Comparison of ENCODE assay signal across 19 mouse cellular contexts in the genomic region with DNA sequence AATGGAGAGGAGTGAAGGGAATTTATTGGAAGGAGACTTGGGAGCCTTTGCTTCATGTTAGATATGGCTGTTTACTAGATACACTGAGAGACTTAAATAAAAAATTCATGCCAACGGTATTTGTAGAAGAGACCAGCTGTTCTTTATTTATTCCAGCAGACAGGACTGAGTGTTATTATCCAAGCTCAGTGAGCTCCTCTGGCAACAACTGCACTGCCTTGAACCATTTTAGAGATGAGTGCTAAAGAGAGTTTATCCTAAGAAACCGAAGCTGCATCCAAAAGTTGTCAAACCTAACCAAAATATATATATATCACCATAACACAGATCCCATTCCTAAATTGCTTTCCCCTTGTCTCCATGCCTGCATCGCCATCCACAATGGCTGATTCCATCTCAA.
A peak's percentile ranks its signal among the peaks of the same experiment; 100 is the strongest.
DNase-seq lines count a peak whose midpoint lies in the region; ATAC-seq and TF ChIP-seq lines count a peak whose summit lies in the region.
"Had no signal": no experiment of that assay in that cellular context is flagged by ENCODE, and none has a peak within 500 bp of the region (broad histone marks: within the 10 kb centered on the region; RNA-seq: fewer than 3 reads in every experiment).

No protein-coding gene starts in this region.

- no peaks in the 10 kb centered on the region for H3K36me3 ChIP-seq in intestine, embryonic 14.5 days (ENCODE audit: control insufficient read depth, insufficient read depth, low read length)
- H3K36me3 ChIP-seq in intestine, postnatal 0 days (ENCODE audit: control insufficient read depth, insufficient read depth) = no peaks in the 10 kb centered on the region
- H3K36me3 ChIP-seq in lung, embryonic 15.5 days = no peaks in the 10 kb centered on the region
- H3K36me3 ChIP-seq in stomach, embryonic 15.5 days = no peaks in the 10 kb centered on the region
- H3K36me3 ChIP-seq: heart, embryonic 12.5 days had no signal

- no peaks in the 10 kb centered on the region for H3K9me3 ChIP-seq in intestine, embryonic 14.5 days (ENCODE audit: control insufficient read depth, low read length)
- H3K9me3 ChIP-seq in intestine, postnatal 0 days (ENCODE audit: control insufficient read depth) = no peaks in the 10 kb centered on the region
- H3K9me3 ChIP-seq in lung, embryonic 15.5 days = no peaks in the 10 kb centered on the region
- H3K9me3 ChIP-seq in stomach, embryonic 15.5 days = no peaks in the 10 kb centered on the region
- H3K9me3 ChIP-seq: embryonic facial prominence, embryonic 13.5 days; forebrain, embryonic 13.5 days; heart, embryonic 12.5 days had no signal

- ATAC-seq in intestine, embryonic 14.5 days (replicated peaks; ENCODE audit: low FRiP score, low TSS enrichment, low read depth) = no peak
- ATAC-seq in intestine, postnatal 0 days = no peak
- ATAC-seq in lung, embryonic 15.5 days (ENCODE audit: borderline replicate concordance, extremely low read depth, low FRiP score, low TSS enrichment) = no peak
- no peak for ATAC-seq in stomach, embryonic 15.5 days (ENCODE audit: insufficient read depth, low FRiP score, low read depth)
- ATAC-seq: activated CD4-positive, CD25-positive, alpha-beta regulatory T cell, adult 4 months; forebrain, embryonic 13.5 days; Patski had no signal

- H3K4me1 ChIP-seq in intestine, embryonic 14.5 days (replicated peaks; ENCODE audit: control insufficient read depth, insufficient read depth, low read length) = peaks cover 22% of the 10 kb centered on the region
- no peaks in the 10 kb centered on the region for H3K4me1 ChIP-seq in intestine, postnatal 0 days (replicated peaks; ENCODE audit: control insufficient read depth, insufficient read depth, low read length)
- H3K4me1 ChIP-seq in lung, embryonic 15.5 days = peaks cover 31% of the 10 kb centered on the region
- H3K4me1 ChIP-seq in stomach, embryonic 15.5 days = peaks cover 11% of the 10 kb centered on the region

- no peak for DNase-seq in intestine, embryonic 14.5 days (ENCODE audit: low spot score)
- DNase-seq in lung, postnatal 14 days = no peak
- peak; percentile 32 for DNase-seq in NIH3T3 (ENCODE audit: low read depth)
- DNase-seq in right cerebral cortex, postnatal 36 days (ENCODE audit: low spot score in 2 of 2) = no peak
- DNase-seq: adrenal gland, postnatal 14 days; cerebellum, adult 11-12 months; cerebellum, adult 9-10 months; cerebellum, postnatal 25 days; gastrocnemius, adult 2 months; gastrocnemius, postnatal 25 days; heart, postnatal 36 days had no signal

- H3K9ac ChIP-seq in intestine, embryonic 14.5 days (ENCODE audit: low read length) = no peak overlapping the region
- no peak overlapping the region for H3K9ac ChIP-seq in intestine, postnatal 0 days (ENCODE audit: low read depth, low read length)
- H3K9ac ChIP-seq in lung, embryonic 15.5 days = no peak overlapping the region
- no peak overlapping the region for H3K9ac ChIP-seq in stomach, embryonic 15.5 days
- H3K9ac ChIP-seq: embryonic facial prominence, embryonic 13.5 days; forebrain, embryonic 13.5 days; heart, embryonic 12.5 days had no signal

- no peak for TF ChIP-seq CTCF in intestine, postnatal 0 days (IDR thresholded peaks at IDR 0.05; ENCODE audit: low read depth)

- no peaks in the 10 kb centered on the region for H3K27me3 ChIP-seq in intestine, embryonic 14.5 days (replicated peaks; ENCODE audit: control insufficient read depth, insufficient read depth, low read length)
- H3K27me3 ChIP-seq in intestine, postnatal 0 days (replicated peaks; ENCODE audit: control insufficient read depth, insufficient read depth, low read length) = no peaks in the 10 kb centered on the region
- H3K27me3 ChIP-seq in lung, embryonic 15.5 days = no peaks in the 10 kb centered on the region
- no peaks in the 10 kb centered on the region for H3K27me3 ChIP-seq in stomach, embryonic 15.5 days (replicated peaks)
- H3K27me3 ChIP-seq: embryonic facial prominence, embryonic 13.5 days; forebrain, embryonic 13.5 days; heart, embryonic 12.5 days; Patski had no signal

- WGBS in intestine, embryonic 14.5 days = 32% methylated on average over 3 of the region's 3 CpGs
- 60% methylated on average over 3 of the region's 3 CpGs for WGBS in intestine, postnatal 0 days
- 53% methylated on average over 3 of the region's 3 CpGs for WGBS in lung, embryonic 15.5 days
- WGBS in stomach, embryonic 15.5 days = 49% methylated on average over 3 of the region's 3 CpGs

- H3K27ac ChIP-seq in intestine, embryonic 14.5 days (ENCODE audit: low read depth) = peak overlapping the region; percentile 45; the same call in 1 of the 2 replicates
- no peak overlapping the region for H3K27ac ChIP-seq in intestine, postnatal 0 days (ENCODE audit: low read depth, low read length)
- H3K27ac ChIP-seq in lung, embryonic 15.5 days = peak overlapping the region; percentile 16
- H3K27ac ChIP-seq in stomach, embryonic 15.5 days = peak overlapping the region; percentile 23; the same call in 1 of the 2 replicates
- H3K27ac ChIP-seq: embryonic facial prominence, embryonic 13.5 days; forebrain, embryonic 13.5 days; gastrocnemius, adult 2 months had no signal

- H3K4me2 ChIP-seq in intestine, embryonic 14.5 days (ENCODE audit: low read length) = no peak overlapping the region
- H3K4me2 ChIP-seq in intestine, postnatal 0 days (replicated peaks; ENCODE audit: low read depth) = no peak overlapping the region
- H3K4me2 ChIP-seq in lung, embryonic 15.5 days = no peak overlapping the region
- no peak overlapping the region for H3K4me2 ChIP-seq in stomach, embryonic 15.5 days
- H3K4me2 ChIP-seq: embryonic facial prominence, embryonic 13.5 days; forebrain, embryonic 13.5 days; heart, embryonic 12.5 days had no signal

- H3K4me3 ChIP-seq in intestine, embryonic 14.5 days (ENCODE audit: low read depth, low read length) = no peak overlapping the region
- no peak overlapping the region for H3K4me3 ChIP-seq in intestine, postnatal 0 days (ENCODE audit: low read depth, low read length)
- no peak overlapping the region for H3K4me3 ChIP-seq in lung, embryonic 15.5 days
- H3K4me3 ChIP-seq in stomach, embryonic 15.5 days (replicated peaks) = no peak overlapping the region
- H3K4me3 ChIP-seq: embryonic facial prominence, embryonic 13.5 days; forebrain, embryonic 13.5 days; gastrocnemius, adult 2 months; heart, embryonic 12.5 days had no signal
